Mouse (Mus musculus) limb, embryonic 15.5 days (tissue): ENCODE measurements at regions not wholly inside any gene's neighbourhood (a gene's known extent, or its start where the extent isn't known, plus 50 kb on each side); places are given as distances from the start of the nearest gene placed in this dataset.

Experiments
- ATAC-seq: fragments of 200-750 bp; cut with Nextera tagmentation; 2 replicates; pipeline ENCODE4 v1.8.0; 2017; ENCODE audit warnings: low read depth, moderate TSS enrichment; ENCODE audit not compliant: insufficient number of reproducible peaks, low FRiP score, low TSS enrichment
- H3K27ac ChIP-seq: fragments of 300-500 bp; sonication (generic); 2 replicates; pipeline ENCODE4 v1.5.1; 2015; ENCODE audit warnings: moderate library complexity, mild to moderate bottlenecking, inconsistent platforms
- H3K27me3 ChIP-seq: fragments of 300-500 bp; sonication (generic); 2 replicates; pipeline ENCODE4 v1.6.1; 2015; ENCODE audit warnings: inconsistent platforms
- H3K36me3 ChIP-seq: fragments of 300-500 bp; sonication (generic); 2 replicates; pipeline ENCODE4 v1.6.1; 2015; ENCODE audit warnings: inconsistent platforms
- H3K4me1 ChIP-seq: fragments of 300-500 bp; sonication (generic); 2 replicates; pipeline ENCODE4 v1.6.1; 2015; ENCODE audit warnings: inconsistent platforms
- H3K4me2 ChIP-seq: fragments of 300-500 bp; sonication (generic); 2 replicates; pipeline ENCODE4 v1.6.1; 2015; ENCODE audit warnings: mild to moderate bottlenecking, inconsistent platforms
- H3K4me3 ChIP-seq: fragments of 300-500 bp; sonication (generic); 2 replicates; pipeline ENCODE4 v1.5.1; 2015; ENCODE audit warnings: mild to moderate bottlenecking, inconsistent platforms
- H3K9ac ChIP-seq: fragments of 300-500 bp; sonication (generic); 2 replicates; pipeline ENCODE4 v1.6.1; 2015; ENCODE audit warnings: inconsistent platforms
- H3K9me3 ChIP-seq: fragments of 300-500 bp; sonication (generic); 2 replicates; pipeline ENCODE4 v1.6.1; 2016; ENCODE audit warnings: inconsistent platforms
- WGBS: fragments of 180-500 bp; shearing (Covaris S2); methylation state at CpG from one replicate; pipeline ENCODE4 v1.1.7; 2015; 5-methylcytosine and 5-hydroxymethylcytosine counted together

- Histone ChIP-seq H3K4me3 (no peak overlapping the region), H3K4me1 (no peaks in the 10 kb centered on the region), H3K9ac (no peak overlapping the region), H3K4me2 (no peak overlapping the region), H3K27ac (no peak overlapping the region), H3K9me3 (no peaks in the 10 kb centered on the region), H3K36me3 (no peaks in the 10 kb centered on the region), H3K27me3 (no peaks in the 10 kb centered on the region)
- ATAC-seq: no peak
- WGBS: 88% methylated on average over 2 of the region's 2 CpGs
Observed at GRCm38 (mm10) chr10:124208317-124208716, 944.5 kb downstream of the Fam19a2 start.

- H3K36me3 ChIP-seq: no peaks in the 10 kb centered on the region
- no peak overlapping the region for H3K27ac ChIP-seq
- no peak for ATAC-seq
- 88% methylated on average over 1 of the region's 1 CpGs for WGBS
- no peaks in the 10 kb centered on the region for H3K4me1 ChIP-seq
- no peaks in the 10 kb centered on the region for H3K9me3 ChIP-seq
- no peaks in the 10 kb centered on the region for H3K27me3 ChIP-seq
- H3K4me3 ChIP-seq: no peak overlapping the region
- H3K4me2 ChIP-seq: no peak overlapping the region
- H3K9ac ChIP-seq: no peak overlapping the region
Observed at GRCm38 (mm10) chr10:124219461-124219860, 955.7 kb downstream of the Fam19a2 start.

GRCm38 (mm10) chr10:124222068-124222467 is 958.3 kb downstream of the Fam19a2 start:
- no peak overlapping the region for H3K27ac ChIP-seq
- 73% methylated on average over 2 of the region's 2 CpGs for WGBS
- H3K4me3 ChIP-seq: no peak overlapping the region
- no peaks in the 10 kb centered on the region for H3K27me3 ChIP-seq
- H3K9me3 ChIP-seq: no peaks in the 10 kb centered on the region
- ATAC-seq: no peak
- no peaks in the 10 kb centered on the region for H3K36me3 ChIP-seq
- H3K9ac ChIP-seq: no peak overlapping the region
- no peaks in the 10 kb centered on the region for H3K4me1 ChIP-seq
- no peak overlapping the region for H3K4me2 ChIP-seq

GRCm38 (mm10) chr10:124227061-124227460 is 963.3 kb downstream of the Fam19a2 start:
- Histone ChIP-seq H3K36me3 (no peaks in the 10 kb centered on the region), H3K4me1 (no peaks in the 10 kb centered on the region), H3K4me3 (no peak overlapping the region), H3K27ac (no peak overlapping the region), H3K9me3 (no peaks in the 10 kb centered on the region), H3K9ac (no peak overlapping the region), H3K27me3 (no peaks in the 10 kb centered on the region), H3K4me2 (no peak overlapping the region)
- 91% methylated on average over 1 of the region's 1 CpGs for WGBS
- no peak for ATAC-seq

- WGBS: 36% methylated on average over 4 of the region's 4 CpGs
Observed at GRCm38 (mm10) chr10:124249358-124249757, 985.6 kb downstream of the Fam19a2 start.

GRCm38 (mm10) chr10:124250004-124250403 is 986.2 kb downstream of the Fam19a2 start:
- 71% methylated on average over 4 of the region's 4 CpGs for WGBS
- Histone ChIP-seq H3K4me2 (no peak overlapping the region), H3K36me3 (no peaks in the 10 kb centered on the region), H3K4me3 (no peak overlapping the region), H3K9ac (no peak overlapping the region), H3K27ac (no peak overlapping the region), H3K4me1 (no peaks in the 10 kb centered on the region), H3K27me3 (no peaks in the 10 kb centered on the region), H3K9me3 (no peaks in the 10 kb centered on the region)
- ATAC-seq: no peak

More at GRCm38 (mm10) chr10:124249358-124249757, 985.6 kb downstream of the Fam19a2 start:
- Histone ChIP-seq H3K4me3 (no peak overlapping the region), H3K27me3 (no peaks in the 10 kb centered on the region), H3K4me2 (no peak overlapping the region), H3K4me1 (no peaks in the 10 kb centered on the region), H3K27ac (no peak overlapping the region), H3K9ac (no peak overlapping the region), H3K9me3 (no peaks in the 10 kb centered on the region), H3K36me3 (no peaks in the 10 kb centered on the region)
- ATAC-seq: no peak

GRCm38 (mm10) chr10:124288301-124288995 is 1024.7 kb downstream of the Fam19a2 start:
- Histone ChIP-seq H3K9me3 (no peaks in the 10 kb centered on the region), H3K4me1 (no peaks in the 10 kb centered on the region), H3K4me3 (peak overlapping the region; percentile 34), H3K27me3 (no peaks in the 10 kb centered on the region), H3K4me2 (peak overlapping the region; percentile 42), H3K36me3 (no peaks in the 10 kb centered on the region), H3K27ac (no peak overlapping the region), H3K9ac (no peak overlapping the region)
- ATAC-seq: no peak
- 26% methylated on average over 18 of the region's 18 CpGs for WGBS

GRCm38 (mm10) chr10:124297198-124297677 is 1033.4 kb downstream of the Fam19a2 start:
- H3K9me3 ChIP-seq: no peaks in the 10 kb centered on the region
- ATAC-seq: no peak
- H3K4me2 ChIP-seq: no peak overlapping the region
- WGBS: 80% methylated on average over 2 of the region's 2 CpGs
- H3K4me3 ChIP-seq: no peak overlapping the region
- no peaks in the 10 kb centered on the region for H3K36me3 ChIP-seq
- no peak overlapping the region for H3K27ac ChIP-seq
- no peaks in the 10 kb centered on the region for H3K27me3 ChIP-seq
- H3K9ac ChIP-seq: no peak overlapping the region
- H3K4me1 ChIP-seq: no peaks in the 10 kb centered on the region

GRCm38 (mm10) chr10:124304683-124305082 is 1040.9 kb downstream of the Fam19a2 start:
- H3K27ac ChIP-seq: no peak overlapping the region
- H3K9me3 ChIP-seq: no peaks in the 10 kb centered on the region
- H3K9ac ChIP-seq: no peak overlapping the region
- H3K27me3 ChIP-seq: no peaks in the 10 kb centered on the region
- H3K4me1 ChIP-seq: no peaks in the 10 kb centered on the region
- H3K36me3 ChIP-seq: no peaks in the 10 kb centered on the region
- ATAC-seq: no peak
- 95% methylated on average over 1 of the region's 1 CpGs for WGBS
- H3K4me2 ChIP-seq: no peak overlapping the region
- H3K4me3 ChIP-seq: no peak overlapping the region

- Histone ChIP-seq H3K4me1 (no peaks in the 10 kb centered on the region), H3K27ac (no peak overlapping the region), H3K4me3 (no peak overlapping the region), H3K9ac (no peak overlapping the region), H3K27me3 (no peaks in the 10 kb centered on the region), H3K4me2 (no peak overlapping the region), H3K36me3 (no peaks in the 10 kb centered on the region), H3K9me3 (no peaks in the 10 kb centered on the region)
- 84% methylated on average over 3 of the region's 3 CpGs for WGBS
- no peak for ATAC-seq
Observed at GRCm38 (mm10) chr10:124305644-124306043, 1041.8 kb downstream of the Fam19a2 start.

GRCm38 (mm10) chr10:124318761-124319160 is 1055.0 kb downstream of the Fam19a2 start:
- 43% methylated on average over 1 of the region's 1 CpGs for WGBS
- H3K4me2 ChIP-seq: no peak overlapping the region
- no peak overlapping the region for H3K4me3 ChIP-seq
- H3K27ac ChIP-seq: no peak overlapping the region
- ATAC-seq: no peak
- no peaks in the 10 kb centered on the region for H3K4me1 ChIP-seq
- no peaks in the 10 kb centered on the region for H3K27me3 ChIP-seq
- H3K9me3 ChIP-seq: no peaks in the 10 kb centered on the region
- H3K9ac ChIP-seq: no peak overlapping the region
- no peaks in the 10 kb centered on the region for H3K36me3 ChIP-seq

- no peak overlapping the region for H3K9ac ChIP-seq
- 40% methylated on average over 8 of the region's 8 CpGs for WGBS
- H3K4me1 ChIP-seq: no peaks in the 10 kb centered on the region
- H3K9me3 ChIP-seq: no peaks in the 10 kb centered on the region
- no peak for ATAC-seq
- H3K4me2 ChIP-seq: no peak overlapping the region
- no peaks in the 10 kb centered on the region for H3K36me3 ChIP-seq
- H3K27ac ChIP-seq: no peak overlapping the region
- H3K4me3 ChIP-seq: no peak overlapping the region
- H3K27me3 ChIP-seq: no peaks in the 10 kb centered on the region
Observed at GRCm38 (mm10) chr10:124320191-124321110, 1056.7 kb downstream of the Fam19a2 start.
